Mouse (Mus musculus): ENCODE data around the gene Epor.

DNA sequence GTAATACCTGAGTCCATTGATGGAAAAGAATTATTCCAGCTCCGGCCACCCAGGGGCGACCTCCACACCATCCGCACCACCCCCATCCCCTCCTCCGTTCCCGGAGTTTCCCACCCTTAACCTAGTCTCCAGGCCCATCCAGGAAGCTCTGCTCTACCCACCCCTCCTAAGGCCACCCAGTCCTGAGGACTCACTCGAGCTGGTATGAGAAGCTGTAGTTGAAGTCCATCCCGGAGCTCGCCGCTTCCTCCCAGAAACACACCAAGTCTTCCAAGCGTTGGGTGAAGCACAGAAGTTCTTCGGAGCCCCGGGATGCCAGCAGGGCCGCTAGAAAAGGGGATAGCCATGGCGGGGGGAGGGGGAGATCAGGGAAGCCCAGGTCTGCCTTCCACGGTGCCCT lies 1.3 kb downstream of the Epor start:
- TF ChIP-seq CTCF (IDR thresholded peaks at IDR 0.05; ENCODE audit: low read depth) (0 out of 2 replicates have a peak, but pooled peaks have one; percentile 7), EP300 (IDR thresholded peaks at IDR 0.05; ENCODE audit: low read depth) (no peak)

All from liver, embryonic 14.5 days (tissue).